Mouse (Mus musculus) gonadal fat pad, adult 2 months (tissue): ENCODE measurements around the gene Xylb. TPM values are rescaled to one million over a fixed set of nuclear protein-coding genes. Genes with fewer than 3 reads are reported as not detected.

ENCODE experiments used
- DNase-seq: peaks from one replicate; pipeline ENCODE4 v3.0.0-alpha.2; 2012; ENCODE audit warnings: low read depth
- polyA plus RNA-seq: library from polyadenylated mRNA; depleted of rRNA; stranded (reverse); fragments of >200 nt; gene quantifications from 2 replicates; pipeline ENCODE4 v1.2.3, GENCODE M21; 2012; rRNA removed

Xylb gene
- polyA plus RNA-seq, 1 experiment = 12.8 TPM

DNA sequence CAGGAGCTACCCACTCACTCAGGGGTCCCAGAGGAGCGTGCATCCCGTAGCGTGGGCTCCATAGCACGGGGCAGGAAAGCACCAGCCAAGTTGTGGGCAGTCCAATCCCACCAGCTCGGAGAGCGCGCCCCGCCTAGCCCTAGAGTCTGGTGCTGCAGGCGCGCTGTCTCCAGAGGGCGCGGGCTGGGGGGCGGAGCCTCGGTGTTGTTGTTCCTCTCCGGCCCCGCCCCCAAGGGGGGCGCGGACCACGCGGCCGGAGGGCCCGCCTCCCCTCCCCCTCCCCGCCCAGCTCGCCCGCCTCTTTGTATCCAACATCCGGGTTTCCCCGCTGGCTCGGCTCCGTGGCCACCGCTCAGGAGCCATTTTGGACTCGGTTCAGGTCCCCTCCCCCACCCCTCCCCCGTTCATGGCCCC, 44.6 kb downstream of the Xylb start, which contains the start of gene Acvr2b:
Gene Acvr2b (plus strand): TSS at position 318 of the 414 bp plus-strand sequence.
- no peak for DNase-seq

DNA sequence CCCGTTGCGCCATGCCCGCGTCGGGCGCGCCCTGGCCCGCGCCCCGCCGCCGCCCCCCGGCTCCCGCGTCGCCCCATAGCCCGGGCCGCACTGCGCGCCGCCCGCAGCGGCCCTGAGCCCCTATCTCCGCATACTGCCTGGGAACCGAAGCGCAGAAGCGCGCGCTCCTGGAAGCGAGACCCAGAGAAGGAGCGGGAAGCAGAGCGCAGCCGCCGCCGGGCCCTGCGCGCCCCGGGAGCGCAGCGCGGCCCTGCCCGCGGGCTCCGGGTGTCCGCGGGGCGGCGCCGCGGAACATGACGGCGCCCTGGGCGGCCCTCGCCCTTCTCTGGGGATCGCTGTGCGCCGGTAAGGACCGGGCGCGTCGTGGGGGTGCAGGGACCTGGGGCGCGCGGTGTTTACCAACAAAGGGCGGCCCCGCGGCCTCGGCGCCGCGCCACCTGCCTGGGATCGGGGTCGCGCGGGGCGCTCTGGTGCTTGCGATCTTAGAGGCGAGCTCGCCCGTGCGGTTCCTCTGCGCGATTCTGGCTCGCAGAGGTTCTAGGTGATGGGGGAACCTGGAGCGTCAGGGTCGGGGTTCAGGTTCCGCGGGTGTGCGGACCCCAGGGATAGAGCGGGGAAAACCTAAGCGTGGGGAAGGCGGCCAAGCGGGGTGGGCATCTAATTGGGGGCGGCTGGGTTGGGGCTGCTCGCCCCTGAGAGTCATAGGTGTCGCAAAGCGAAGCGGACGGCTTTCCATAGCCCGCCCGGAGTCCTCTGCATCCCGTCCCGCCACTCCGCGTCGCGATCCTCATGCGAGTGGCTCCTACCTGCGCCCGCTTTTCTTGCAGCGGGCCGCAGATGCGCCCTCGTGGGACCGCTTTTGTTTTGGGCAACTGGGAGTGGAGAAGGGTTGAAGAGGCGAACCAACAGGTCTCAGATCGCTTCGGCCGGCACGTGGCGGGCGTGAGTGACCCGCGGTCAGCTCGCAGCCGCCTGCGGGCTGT, 45.4 kb downstream of the Xylb start:
- DNase-seq = no peak

DNA sequence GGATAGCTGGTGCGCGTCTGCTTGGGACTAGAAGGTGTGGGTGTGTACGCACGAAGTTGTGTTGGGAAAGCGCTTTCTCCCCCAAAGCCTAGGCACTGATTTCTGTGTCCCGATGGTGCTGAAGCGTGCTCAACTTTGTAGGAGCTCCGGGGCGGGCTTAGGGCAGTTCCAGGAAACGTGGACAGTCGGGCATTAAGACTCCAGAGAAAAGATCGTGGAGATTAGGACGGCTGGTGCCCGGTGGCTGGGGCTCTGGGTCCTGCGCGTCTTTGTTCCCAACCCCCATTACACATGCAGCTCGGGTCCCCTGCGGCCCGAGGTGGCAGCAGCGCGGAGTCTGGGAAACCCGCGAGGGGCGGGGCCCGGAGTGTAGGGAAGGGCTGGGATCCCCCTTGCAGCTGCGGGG, 46.1 kb downstream of the Xylb start:
- DNase-seq = no peak

DNA sequence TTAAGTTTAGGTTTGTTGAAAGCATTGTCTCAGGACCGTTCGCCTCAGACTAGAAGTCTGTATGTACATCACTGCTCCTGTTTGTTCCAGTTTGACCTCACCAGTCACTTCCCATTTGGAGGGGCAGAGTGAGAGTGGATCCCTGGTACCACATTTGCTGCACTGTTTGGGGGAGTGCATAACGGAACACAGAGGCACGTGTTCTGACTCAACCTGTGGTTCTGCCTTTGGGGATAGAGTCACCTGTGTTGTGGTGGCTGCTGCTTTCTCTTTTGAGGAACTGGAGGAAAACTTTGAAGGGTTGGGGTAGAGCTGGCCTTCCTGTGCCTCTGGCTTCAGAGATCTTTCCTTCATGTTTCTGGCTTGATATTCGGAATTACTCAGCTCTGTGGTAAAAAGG, 46.9 kb downstream of the Xylb start:
- DNase-seq = no peak

DNA sequence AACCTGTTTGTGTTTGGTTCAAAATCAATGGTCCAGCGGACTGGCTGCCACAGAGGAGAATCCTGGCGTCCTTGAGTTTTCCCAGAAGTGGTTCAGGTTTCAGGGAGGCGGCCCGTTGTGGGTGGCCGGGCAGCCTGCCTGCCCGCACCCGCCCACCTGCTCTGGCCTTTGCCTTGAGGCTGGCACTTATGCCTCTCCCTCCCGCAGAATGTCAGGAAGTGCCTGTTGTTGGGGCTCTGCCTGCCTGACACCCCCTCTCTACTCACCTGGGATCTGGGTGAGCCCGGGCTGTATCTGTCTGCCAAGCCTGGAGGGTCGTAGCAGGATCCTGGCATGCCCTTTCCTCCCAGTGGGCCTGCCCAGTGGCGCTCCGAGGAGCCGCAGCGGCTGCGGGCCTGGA, 50.7 kb downstream of the Xylb start:
- no peak for DNase-seq

DNA sequence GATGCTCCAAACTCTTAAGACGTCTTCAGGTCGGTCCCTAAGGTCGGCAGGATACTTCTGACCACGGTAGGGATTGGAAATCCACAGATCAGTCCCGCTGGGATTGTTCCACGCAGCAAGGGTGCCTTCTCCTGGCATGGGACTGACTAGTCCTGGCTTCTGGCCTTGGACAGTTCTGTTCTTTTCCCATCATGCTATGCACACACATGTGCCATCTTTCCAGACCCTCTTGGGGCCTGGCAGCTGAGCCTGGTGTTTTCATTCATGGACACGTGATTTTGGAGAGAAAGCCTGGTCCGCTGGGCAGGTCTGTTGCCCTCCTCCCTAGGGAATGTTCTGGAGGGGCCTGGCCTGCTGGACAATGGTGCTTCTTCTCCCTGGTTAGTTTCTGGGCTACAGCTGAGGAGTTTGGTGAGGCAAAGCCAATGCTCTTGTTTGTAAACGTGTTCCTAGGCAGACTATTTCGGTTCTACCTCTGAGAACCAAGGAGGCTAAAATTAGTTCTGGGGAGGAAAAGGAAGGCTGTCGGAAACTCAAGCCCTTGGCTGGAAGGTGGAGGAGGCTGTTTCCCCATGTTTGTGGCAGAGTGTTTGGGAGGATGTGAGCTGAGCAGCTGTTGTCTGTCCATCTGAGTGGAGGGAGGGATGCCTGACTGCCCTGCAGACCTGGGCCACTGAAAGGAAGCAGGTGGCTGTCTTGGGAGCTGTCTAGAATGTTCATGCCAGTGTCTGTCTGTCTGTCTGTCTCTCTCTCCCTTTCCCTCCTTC, 51.9 kb downstream of the Xylb start:
- no peak for DNase-seq

DNA sequence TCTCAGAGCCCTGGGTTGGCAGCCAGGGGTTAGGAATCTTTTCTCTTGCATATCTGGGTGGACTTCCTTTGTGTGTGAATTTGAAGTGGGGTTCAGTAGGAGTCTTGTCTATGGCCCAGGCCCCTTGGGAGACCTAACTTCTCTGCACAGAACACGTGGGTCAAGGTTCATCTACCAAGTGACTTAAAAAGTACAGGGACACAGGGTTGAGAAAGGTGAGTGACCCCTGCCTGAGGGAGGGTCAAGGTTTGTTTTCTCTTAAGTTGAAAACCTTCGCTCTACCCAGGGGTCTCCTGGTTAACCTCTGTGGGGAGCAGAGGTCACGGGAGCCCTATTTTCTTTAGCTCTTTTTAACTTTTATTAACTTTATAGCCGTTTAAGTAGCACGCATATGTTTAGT, 52.7 kb downstream of the Xylb start:
- DNase-seq = no peak

DNA sequence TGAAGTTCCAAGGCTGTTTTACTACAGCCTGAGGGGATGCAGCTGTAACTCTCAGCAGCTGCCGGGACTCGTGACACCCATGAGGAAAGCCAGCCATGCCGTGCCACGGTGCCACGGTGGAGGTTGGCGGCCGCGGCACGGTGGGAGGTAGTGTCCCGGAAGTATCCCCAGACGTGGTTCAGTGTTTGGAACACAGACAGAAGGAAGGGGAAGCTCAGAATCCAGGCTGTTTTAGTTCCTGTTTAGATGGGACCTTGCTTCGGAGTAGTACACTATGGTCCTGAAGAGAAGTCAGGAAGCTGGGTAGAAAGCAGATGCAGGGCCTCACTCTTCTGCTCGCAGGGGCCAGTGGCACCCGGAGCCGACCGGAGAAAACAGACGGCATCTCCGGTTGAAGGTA, 60.8 kb downstream of the Xylb start:
- no peak for DNase-seq

DNA sequence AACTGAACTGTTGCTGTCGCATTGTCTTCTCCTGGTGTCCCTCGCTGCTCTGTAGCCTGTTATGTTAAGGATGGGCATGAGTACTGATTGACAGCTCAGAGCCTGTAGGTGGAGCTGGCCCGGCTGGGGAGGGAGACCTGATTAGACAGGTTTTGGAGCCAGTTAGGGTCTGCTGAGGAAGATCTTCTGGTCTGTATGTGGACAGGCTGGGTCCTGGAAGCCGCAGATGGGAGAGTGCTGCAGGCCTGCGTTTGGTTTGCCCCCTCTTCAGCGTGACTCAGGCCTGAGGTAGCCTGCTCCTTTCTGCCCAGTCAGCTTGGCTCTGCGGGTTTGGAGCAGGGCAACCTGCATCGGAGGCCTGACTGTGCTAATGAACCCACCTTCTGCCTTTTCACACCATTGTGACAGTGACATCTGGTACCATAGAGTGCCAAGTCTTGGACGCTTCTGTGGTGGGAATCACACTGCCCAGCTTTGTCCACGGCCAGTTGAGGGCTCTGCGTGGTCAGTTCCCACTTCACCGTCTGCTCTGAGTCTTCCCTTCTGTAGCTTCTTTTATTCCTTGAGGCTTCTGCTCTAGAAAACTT, 62.8 kb downstream of the Xylb start:
- no peak for DNase-seq

DNA sequence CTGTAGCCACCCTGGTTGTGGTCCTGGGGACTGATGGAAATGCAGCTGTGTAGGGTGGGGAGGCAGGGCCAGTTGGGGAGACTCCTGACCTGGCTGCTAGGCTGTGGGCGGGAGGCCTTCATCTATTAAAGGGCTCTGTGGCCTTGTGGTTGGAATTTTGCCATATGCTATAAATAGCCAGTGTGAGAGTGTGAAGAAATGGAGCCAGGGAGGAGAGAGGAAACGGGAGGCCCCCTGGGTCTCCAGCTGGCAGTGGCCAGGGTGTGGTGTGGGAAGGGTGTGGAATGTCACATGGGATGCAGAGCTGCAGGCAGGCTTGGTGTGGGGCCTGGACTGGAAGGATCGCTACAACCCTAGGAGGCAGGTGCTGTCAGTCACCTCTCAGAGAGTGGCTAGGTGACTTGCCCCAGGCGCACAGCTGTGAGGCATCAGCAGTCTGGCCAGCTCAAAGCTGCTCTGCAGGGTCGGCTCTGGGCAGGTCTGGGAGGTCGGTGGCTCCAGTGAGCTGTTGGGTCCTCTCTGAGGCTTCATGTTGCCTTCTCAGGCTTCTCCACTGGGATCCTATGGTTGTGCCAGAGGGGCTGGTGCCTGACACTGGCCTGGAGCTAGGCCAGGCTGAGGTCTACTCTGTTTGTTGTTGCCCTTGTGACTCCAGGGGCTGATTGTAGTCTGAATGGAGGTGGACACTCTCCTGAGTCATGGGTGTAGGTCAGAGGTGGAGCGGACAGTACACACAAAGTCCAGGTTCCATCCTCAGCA, 68.2 kb downstream of the Xylb start:
- DNase-seq = no peak

DNA sequence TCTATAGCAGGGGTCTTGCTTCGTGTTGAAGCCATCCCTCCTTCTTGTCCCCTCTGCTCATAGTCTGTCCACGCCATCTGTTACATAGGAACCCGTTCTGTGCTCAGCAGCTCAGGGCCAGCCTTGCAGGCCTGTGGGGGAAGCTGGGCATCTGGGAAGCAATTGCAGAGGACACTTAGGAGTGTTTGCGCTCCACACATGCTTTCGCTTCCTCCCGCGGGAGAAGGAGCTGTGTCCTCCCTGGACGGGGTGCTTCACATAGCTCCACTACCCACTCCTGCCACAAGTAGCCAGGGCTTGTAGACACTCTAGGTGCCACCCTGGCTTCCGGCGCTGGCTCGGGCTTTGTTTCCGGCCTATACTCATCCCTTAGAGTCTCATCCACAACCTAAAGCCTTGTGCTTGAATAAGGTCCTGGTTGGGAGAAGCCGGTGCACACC, 68.8 kb downstream of the Xylb start:
- DNase-seq = no peak

DNA sequence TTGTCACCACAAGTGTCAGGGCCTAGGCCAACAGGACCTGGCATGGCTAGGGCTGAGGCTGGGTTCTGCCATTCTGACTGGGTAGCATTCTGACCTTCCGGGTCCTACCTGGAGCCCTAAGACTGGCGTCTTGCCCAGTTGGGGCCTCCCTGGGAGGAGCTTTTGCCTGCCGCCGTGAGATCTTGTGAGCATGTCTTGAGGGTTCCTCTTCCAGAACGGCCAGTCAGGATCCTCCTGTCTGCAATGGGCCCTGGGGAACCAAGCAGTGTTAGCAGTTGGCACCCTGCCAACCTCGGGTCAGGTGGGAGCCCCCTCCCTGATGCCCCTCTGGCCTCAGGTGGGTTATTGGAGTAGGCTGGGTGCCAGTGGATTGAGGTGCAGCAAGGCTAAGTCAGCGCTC, 69.3 kb downstream of the Xylb start:
- DNase-seq = no peak

DNA sequence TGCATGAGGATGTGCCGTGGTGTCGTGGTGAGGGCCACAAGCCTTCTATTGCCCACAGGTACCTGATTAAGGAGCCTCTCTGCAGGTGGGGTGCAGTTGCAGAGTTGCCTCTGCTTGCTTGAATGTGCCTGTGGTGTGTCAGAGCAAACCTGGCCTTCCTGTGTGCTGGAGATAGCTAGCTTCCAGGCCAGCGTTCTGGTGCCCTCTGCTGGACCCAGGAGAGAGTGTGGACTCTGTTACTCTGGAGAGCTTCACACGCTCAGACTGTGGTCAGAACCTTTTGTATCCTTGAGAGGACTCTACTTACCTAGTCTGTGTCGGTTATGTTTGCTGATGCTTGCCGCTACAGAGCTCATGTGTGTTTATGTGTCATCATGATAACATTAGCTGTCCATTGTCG, 73.1 kb downstream of the Xylb start:
- no peak for DNase-seq

DNA sequence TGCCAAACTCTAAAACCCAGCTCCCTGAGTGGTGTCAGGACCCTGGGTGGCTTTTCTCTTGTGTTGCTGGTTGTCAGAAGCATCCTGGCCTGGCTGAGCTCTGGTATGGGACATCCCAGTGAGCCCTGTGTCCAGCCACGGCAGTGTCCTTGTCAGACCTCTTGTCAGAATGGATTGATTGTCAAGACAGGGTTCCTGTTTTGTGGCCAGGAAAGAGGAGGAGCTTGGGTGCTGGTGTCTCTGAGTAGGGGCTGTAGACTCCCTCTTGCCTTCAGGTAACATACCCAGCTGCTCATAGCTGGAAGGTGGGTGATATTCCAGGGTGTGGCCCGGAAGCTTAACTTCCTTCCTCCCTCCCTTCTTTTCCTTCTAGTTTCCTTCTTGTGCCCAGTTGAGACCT, 78.7 kb downstream of the Xylb start:
- no peak for DNase-seq

DNA sequence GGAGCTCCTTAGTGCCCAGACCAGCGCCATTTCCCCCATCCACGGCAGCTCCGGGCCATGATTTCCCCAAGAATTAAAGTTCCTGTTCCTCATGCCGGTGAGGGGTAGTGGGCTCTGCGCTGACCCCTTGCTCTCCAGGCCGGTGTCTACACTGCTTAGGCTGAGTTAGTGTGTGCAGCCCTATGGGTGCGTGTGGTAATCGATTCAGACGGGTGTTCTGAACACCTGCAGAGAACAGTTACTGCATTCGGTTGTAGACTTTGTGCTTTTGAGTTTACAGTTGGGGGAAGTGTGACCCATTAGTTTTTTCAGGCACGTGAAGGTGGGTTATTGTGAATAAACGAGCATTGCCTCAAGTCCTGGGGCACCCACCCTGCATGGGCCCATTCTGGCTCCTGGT, 80.9 kb downstream of the Xylb start:
- DNase-seq = no peak

DNA sequence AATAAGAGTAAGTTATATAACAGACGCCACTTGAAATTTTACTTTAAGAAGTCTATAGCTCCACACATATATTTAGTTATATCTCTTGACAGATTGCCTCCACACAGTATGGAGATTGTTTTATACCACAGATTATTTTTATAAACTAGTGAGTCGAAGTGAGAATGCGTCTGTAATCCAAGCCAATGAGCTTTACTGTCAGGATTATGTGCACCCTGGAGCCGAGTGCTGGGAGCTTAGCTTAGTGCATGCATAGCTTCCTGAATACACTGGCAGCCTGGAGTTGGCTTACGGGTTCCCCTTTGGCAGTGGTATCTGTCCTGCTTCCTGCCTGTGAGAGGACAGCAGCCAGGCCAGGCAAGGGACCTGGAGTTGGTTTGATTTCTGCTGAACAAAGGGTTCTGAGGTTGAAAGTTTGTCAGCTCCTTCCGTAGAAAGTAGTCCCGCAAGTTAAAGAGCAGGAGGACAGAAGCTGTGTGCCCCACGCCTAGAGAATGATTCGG, 81.4 kb downstream of the Xylb start:
- no peak for DNase-seq

Other genes starting within 250 kb of the Xylb start
- 30.0 and 48.1 TPM in 2 replicates for gene Acaa1b, start 200.3 kb upstream of the Xylb start, polyA plus RNA-seq
- 0.05 TPM in 1 of 2 replicates, not detected in the other for gene Gm47289, start 198.2 kb upstream of the Xylb start, polyA plus RNA-seq
- gene Slc22a13, start 148.3 kb upstream of the Xylb start, polyA plus RNA-seq = 0.09 TPM in 1 of 2 replicates, not detected in the other
- 19.3 and 19.4 TPM in 2 replicates for gene Oxsr1, start 35.0 kb upstream of the Xylb start, polyA plus RNA-seq
- gene Acaa1a, start 17.7 kb upstream of the Xylb start, polyA plus RNA-seq = 192 and 217 TPM in 2 replicates
- gene Myd88, start 16.0 kb upstream of the Xylb start, polyA plus RNA-seq = 33.9 and 40.7 TPM in 2 replicates
- gene Slc22a14, start 8.2 kb downstream of the Xylb start, polyA plus RNA-seq = 1.9 and 2.2 TPM in 2 replicates
- gene Acvr2b, start 44.7 kb downstream of the Xylb start, polyA plus RNA-seq = 5.3 and 5.8 TPM in 2 replicates
- 5.4 TPM in 2 replicates for gene Exog, start 87.6 kb downstream of the Xylb start, polyA plus RNA-seq
- 0.92 and 0.93 TPM in 2 replicates for gene Scn5a, start 221.6 kb downstream of the Xylb start, polyA plus RNA-seq